Mouse (Mus musculus): ENCODE data around the gene Arl9.
"Not testable (repeated sequence)": the region's sequence is repeated elsewhere in the genome, so short reads cannot be mapped to it uniquely, and the experiment has no call there.

Arl9 gene

DNA sequence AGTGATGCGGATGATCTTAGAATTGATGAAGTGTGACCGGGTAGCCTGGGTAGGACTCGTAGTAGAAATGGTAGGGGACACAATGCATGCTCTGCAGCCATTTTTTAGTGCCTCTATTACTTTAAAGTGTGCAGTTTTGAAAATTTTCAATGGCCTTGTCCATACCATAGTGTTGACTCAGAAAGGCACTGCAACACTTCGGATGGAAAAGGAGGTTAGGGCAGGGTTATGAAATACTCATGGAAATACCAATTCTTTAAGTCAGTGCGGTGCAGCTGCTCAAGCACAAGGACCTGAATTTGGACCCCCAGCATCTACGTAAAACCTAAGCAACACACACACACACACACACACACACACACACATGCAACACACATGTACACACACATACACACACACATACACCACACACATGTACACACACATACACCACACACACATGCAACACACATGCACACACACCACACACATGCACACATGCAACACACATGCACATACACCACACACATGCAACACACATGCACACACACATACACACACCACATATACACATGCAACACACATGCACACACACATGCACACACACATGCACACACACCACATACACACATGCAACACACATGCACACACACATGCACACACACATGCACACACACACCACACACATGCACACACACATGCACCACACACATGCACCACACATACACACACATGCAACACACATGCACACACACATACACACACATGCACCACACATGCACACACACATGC, at the start of gene Arl9:
Arl9 (plus strand) TSS at position 5 of the 771 bp plus-strand sequence.
- no peak for DNase-seq (ENCODE audit: low read depth, low spot score)

DNA sequence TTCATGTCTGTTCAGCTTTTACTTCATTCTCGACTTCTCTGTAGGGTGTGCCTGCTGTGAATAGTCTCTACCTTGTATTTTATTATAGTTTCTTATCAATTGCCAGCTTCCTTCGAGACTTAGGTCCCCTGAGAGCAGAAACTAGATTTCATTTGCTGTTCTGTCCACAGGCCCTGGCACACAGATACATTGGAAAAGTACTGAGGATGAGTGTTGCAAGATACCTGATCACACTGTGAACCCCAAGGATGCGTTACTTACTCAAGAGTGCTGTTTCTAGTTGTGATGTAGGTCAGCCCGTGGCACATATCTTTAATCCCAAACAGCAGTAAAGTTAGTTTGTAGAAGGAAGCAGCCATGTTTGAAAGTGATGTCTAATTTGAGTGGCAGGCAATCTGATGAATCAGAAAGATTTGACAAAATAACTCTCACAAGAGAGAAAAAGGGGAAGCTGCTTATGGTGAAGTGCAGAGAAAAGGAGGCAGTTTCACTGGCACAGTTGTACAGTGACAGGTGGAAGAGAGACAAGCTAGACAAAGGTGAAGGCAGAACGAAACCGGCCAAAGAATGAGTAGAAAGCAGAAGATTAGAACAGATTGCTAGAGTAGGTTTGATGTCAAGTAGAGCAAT, 49.5 kb upstream of the Arl9 start:
- no peak for DNase-seq (ENCODE audit: low read depth, low spot score)

DNA sequence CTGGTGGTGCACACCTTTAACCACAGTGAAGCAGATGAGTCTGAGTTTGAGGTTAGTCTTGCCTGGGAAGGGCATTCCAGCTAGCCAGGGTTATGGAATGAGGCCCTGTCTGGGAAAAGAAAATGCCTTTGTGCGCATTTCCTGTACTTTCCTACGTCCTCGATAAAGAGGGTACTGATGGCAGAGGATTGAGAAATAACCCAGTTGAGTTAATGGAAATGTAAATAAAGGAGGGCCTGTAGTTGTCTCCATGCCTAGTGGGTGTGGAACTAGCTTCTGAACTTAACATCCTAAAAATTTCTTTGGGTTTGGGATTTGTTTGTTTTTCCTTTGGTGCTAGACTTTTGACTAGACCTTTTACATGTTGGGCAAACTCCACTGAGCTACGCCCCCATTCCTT, 48.4 kb upstream of the Arl9 start:
- no peak for DNase-seq (ENCODE audit: low read depth, low spot score)

DNA sequence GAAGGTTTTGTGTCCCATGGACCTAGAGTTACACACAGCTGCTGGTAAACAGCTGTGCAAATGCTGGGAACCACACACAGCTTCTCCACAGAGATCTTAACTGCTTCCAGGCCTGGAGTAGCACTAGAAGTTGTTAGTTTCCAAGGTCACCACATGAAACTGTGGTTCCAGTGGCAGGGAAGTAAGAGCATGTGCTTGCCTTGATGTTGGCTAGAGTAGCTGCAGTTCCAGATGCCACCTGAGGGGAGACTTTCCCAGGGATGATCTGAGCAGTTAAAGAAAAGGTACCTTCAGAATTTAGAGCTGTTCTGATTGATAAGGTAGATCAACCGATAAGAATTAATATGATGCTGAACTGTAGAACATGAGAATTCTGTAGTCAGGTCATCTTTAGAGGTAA, 45.9 kb upstream of the Arl9 start:
- no peak for DNase-seq (ENCODE audit: low read depth, low spot score)

DNA sequence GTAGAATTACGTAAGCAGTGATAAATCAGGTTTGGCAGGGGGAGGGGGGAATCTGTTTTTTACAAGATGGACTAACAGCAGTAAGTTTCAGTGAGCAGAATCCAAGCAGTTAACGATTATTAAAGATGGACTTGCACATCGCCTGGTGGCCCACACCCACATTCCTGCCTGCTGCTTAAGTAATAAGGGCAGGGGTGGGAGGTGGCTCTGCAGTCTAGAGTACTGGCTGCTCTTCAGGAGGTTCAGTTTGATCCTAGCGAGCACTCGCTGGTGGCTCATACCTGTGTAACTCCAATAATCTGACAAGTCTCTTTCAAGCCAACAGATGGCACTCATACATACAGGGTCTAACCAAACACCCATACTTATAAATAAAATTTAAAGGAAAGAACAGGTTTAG, 44.3 kb upstream of the Arl9 start:
- DNase-seq (ENCODE audit: low read depth, low spot score), result no peak

DNA sequence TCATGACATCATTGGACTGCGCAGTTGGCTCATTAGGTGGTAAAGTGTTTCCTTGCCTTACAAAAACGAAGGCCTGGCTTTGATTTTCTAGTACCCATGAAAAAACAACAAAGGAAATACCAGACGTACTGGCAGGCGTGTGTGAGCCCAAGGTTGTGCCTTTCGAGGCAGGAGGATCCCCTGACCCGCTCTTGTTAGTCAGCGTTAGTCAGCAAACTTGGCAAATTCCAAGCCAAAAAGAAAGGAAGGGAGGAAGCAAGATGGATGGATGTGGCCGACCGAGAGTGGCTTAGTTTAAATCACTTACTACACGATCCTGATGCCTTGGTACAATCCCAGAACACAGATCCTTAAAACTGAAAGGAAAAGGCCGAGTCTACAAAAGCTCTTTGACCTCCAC, 41.3 kb upstream of the Arl9 start:
- no peak for DNase-seq (ENCODE audit: low read depth, low spot score)

DNA sequence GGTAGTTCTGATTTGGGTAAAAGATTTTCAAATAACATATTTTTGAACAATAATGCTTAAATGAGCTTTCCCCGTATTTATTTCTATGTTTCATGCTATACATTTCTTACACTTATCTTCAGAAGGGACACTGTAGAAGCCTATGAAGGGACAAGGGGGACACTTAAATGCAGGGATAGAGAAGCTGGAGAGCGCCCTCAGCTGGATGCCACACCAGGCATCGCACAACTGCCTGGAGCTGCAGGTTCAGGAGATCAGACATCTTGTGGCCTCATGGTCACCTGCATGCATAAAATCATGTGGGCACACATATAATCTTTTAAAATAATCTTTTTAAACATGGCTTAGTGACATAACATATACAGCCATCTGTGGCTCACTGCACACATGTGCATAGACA, 39.2 kb upstream of the Arl9 start:
- no peak for DNase-seq (ENCODE audit: low read depth, low spot score)

DNA sequence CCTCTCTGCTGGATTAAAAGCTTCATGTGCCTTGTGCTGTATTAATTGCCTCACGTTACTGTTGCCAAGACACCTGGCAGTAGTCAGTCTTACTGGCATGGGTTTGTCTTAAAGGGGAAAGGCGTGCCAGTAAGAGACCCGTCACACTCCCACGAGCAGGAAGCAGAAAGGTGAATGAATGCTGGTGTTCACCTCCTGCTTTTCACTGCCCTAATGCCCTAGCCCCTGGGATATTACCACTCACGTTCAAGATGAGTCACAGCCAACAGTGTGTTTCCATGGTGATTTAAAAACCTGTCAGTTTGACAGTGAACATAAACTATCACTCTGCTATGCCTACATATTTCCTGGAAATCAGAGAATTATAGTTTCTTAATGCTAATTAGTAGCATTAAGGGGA, 34.6 kb upstream of the Arl9 start:
- DNase-seq (ENCODE audit: low read depth, low spot score), result no peak

DNA sequence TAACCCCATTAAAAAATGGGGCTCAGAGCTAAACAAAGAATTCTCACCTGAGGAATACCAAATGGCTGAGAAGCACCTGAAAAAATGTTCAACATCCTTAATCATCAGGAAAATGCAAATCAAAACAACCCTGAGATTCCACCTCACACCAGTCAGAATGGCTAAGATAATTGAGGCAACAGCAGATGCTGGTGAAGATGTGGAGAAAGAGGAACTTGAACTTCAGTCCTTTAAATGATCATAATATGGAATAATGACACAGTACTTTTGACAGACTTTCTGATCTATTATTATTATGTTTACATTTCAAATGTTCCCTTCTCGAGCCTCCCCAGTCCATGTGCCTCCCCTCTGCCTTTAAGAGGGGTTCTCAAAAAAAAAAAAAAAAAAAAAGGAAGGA, 32.7 kb upstream of the Arl9 start:
- not testable (repeated sequence) for DNase-seq (ENCODE audit: low read depth, low spot score)

DNA sequence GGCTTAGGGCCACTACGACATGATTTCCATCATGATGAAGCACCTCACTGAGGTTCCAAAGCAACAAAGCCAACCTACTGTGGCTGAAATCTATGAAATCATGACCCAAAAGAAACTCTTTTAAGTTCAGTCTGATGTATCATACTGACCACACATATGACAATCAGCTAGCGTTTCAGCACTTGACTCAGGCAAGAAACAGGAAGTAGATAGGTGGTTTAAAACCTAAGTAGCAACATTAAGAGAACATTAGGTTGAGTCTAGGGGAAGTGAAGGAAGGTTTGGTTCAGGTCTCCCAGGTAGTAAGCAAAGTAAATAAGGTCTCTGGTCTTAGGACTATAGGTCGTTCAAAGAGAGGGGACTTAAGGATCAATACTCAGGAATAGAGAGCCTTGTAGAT, 30.4 kb upstream of the Arl9 start:
- no peak for DNase-seq (ENCODE audit: low read depth, low spot score)

DNA sequence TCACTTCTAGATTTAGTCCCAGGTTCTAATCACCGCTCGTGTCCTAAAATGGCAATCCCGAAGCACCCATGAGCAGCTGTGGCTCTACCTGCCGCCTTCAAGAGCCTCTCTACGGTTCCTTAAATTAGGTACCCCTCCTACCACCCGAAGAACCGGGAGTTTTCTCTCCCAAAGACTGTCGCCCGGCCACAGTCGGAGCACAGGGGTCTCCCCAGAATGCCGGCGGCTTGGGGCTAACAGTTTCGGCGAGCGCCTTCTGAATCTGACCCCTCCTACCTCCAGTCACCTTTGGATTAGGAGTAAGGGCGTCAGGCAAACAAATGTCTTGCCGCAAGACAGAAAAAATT, 29.7 kb upstream of the Arl9 start:
- DNase-seq (ENCODE audit: low read depth, low spot score), result no peak

DNA sequence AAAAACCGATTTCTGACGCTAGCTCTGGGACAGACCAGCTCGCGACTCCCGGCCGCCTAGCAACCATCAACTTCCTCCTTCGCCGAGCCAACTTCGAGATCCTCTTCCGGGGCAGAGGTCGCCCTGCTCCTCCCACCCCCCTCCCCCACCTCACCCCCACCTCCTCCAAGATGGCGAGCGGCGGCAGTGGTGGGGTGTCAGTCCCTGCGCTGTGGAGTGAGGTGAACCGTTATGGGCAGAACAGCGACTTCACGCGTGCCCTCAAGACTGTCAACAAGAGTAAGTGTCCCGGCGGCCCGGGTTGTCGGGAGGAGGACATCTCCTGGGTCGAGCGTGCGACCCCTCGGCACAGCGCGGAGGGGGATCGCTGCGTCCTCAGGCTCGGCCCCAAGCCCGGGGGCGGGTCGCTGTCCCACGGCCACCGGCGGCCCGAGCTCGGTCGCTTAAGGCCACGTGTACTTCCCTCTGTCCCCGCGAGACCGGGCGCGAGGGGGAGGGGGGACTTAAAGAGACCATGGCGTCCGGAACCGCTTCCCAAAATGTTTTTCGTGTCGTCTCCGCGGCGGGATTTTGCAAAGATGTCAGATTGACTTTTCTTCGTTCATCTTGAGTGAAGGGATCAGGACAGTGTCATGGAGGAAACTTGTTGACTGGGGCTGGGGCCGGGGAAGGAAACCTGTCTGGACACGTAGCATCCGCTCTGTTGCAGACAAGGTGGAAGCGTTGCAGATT, 29.1 kb upstream of the Arl9 start, which contains the start of gene Srp72:
Srp72 (plus strand) TSS at position 130 of the 732 bp plus-strand sequence.
- peak; percentile 82 for DNase-seq (ENCODE audit: low read depth, low spot score)

DNA sequence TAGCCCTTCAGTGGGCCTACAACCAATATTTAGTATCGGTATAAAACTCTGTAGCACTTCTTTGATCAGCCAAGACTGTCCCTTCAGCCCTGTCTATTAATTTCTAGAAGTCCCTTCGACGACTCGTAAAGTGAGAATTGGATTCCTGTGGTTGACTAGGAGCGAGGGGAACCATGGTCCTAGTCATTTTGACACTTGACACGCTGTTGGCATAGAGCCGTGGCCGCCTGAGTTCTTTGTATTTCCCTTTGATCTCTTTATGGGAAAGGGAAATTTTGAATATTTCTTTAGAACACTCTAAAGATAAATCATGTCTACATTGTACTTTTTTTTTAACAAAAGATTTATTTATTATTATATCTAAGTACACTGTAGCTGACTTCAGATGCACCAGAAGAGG, 28.1 kb upstream of the Arl9 start:
- no peak for DNase-seq (ENCODE audit: low read depth, low spot score)

DNA sequence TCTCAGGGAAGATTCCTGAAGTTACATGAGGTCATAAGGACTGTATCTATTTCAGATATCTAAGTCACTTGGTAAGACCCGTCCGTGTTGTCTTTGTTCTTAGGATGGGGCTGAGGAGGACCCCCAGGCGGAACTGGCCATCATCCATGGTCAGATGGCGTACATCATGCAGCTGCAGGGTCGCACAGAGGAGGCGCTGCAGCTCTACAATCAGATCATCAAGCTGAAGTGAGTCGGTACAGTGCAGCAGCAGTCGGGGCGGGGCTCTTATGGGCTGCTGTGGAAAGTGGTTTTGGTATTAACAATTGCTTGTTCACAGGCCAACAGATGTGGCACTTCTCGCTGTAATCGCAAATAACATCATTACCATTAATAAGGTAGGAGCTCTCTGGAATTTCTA, 19.8 kb upstream of the Arl9 start:
- DNase-seq (ENCODE audit: low read depth, low spot score), result no peak

DNA sequence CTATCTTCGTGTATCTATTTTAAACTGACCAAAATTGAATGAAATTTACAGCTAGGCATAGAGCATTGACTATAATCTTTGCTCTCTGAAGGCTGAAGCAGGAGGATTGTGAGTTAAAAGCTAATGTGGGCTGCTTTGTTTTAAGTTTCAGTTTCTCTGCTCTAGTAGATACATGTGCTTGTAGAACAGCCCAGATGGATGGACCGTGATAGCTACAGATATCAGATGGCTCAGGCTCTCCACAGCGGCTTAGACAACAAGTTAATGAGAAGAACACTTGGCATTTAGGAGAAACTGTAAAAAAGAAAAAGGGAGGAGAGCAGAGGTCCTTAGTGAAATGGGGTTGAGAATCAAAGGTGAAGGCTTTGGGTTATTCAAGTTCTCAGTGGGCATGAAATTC, 13.1 kb upstream of the Arl9 start:
- no peak for DNase-seq (ENCODE audit: low read depth, low spot score)

DNA sequence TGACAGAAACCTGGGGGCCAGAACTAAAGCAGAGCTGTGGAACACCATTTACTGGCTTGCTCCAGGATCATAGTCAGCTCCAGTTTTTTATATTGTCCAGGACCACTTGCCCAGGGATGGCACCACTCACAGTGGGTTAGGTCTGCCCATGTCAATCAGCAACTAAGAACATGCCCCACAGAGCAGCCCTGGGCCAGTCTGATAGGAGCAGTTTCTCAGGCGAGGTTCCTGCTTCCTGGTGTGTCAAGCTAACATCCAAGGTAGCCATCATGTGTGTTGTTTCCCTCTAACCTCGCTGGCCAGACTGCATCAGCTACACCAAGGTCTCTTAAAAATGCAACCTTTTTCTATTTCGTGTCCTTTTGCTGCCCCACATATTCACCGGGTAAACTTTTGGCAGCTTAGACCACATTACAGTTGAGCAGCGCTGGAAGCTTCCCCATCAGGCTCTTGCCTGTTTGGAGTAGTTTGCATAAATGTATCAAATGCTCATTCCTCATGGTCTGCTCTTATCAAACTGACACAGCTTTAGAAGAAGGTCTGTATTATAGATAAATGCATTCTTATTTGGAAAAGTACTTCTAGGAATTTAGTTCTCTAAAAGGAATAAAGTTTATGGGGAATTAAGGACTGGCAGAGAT, 10.6 kb upstream of the Arl9 start:
- DNase-seq (ENCODE audit: low read depth, low spot score), result no peak

DNA sequence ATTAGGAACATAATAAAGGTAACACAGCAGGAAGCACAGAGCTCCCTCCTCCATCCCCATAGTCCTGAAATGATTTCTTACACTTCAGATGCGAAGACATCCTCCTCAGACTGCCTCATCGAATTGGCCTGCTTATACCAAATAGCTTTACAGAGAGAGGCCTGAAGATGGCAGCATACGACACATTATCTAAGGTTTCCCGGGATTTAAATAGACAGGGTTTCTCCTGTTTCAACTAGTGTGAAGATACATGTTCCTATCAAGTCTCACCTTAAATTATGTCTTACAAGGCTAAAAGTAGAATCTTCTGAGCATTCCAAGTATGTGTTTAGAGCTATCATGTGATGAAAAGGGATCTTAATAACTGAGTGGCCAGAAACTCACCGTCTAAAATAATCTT, 5.4 kb upstream of the Arl9 start:
- peak; percentile 23 for DNase-seq (ENCODE audit: low read depth, low spot score)

DNA sequence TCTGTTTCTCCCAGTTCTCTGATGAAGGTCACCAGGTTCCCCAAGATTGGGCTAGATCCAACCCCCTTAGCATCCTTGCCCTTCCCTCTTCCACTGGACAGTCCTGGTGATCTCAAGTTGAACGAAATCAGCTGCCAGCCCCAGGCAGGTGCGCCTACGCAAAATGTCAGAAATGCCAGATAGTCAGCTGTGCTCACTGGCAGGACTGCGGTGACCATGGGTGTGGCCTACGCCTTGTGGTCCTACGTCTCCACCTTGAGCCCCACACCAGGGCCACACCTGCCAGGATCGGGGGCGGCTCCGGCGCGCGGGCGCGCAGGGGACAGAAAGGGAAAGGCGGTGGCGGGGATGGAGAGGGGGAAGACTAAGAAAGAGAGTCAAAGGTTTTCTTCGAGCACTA, 2.7 kb upstream of the Arl9 start:
- no peak for DNase-seq (ENCODE audit: low read depth, low spot score)

DNA sequence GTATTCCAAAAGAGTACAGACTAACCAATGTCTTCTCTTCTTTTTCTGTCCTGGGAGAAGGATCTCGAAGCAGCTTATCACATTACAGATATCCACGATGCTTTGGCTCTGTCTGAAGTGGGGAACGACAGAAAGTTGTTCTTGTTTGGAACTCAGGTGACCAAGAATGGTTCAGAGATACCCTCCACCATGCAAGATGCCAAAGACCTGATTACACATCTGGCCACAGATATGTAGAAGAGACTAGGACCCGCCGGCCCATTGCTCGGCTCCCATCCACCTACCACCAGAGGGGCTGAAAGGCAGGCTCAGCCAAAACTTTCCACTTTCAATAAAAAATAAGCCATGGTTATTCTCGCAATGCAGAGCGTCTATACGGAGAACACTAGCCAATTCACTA, 6.5 kb downstream of the Arl9 start:
- no peak for DNase-seq (ENCODE audit: low read depth, low spot score)

DNA sequence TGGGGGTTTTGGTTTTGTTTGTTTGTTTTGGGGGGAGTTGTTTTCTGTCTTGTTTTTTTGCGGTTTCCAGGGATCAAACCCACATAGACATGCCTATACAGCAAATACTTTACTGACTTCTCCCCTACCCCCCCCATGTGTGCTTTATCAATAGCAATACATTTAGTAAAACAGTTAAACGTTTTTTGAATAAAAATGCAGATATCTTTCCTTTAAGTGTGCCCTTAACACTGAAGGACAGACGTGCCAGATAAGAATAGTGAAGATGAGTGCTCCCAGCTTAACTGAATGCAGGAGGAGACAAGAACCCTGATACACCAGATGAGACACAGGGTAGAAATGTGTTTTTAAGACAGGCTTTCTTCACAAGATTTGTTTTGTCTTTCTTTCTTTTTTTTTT, 7.2 kb downstream of the Arl9 start:
- no peak for DNase-seq (ENCODE audit: low read depth, low spot score)

DNA sequence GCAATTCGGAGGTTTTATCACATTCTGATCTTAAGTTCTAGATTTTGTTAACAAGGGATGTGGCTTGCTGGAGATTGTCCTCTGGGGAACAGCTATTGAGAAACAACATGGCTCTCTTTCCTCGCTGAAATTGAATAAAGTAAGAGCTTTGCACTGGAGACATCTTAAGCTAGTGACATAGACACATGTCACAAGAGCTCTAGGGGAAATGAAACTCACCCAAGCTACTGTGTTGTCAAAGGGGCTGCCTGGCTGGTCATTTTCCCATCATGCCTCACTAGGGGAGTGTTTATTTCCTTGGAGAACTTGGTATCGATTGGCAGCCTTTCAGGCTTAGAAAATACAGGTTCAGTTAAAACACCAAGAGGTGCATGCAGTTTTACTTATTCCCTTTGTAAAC, 9.3 kb downstream of the Arl9 start:
- DNase-seq (ENCODE audit: low read depth, low spot score), result no peak
